Mouse (Mus musculus) thymus, adult 2 months (tissue): ENCODE data around the gene Prkg1.

Experiments used
- CTCF ChIP-seq: fragments of 200-500 bp; IDR thresholded peaks from 2 replicates; pipeline ENCODE4 v1.5.1; 2012; ENCODE audit warnings: mild to moderate bottlenecking, control low read depth, low read length, moderate library complexity, borderline replicate concordance; ENCODE audit not compliant: control insufficient read depth, poor library complexity, insufficient read depth; ENCODE audit errors: extremely low read depth
- POLR2A ChIP-seq: fragments of 200-500 bp; IDR thresholded peaks from 2 replicates; pipeline ENCODE4 v1.6.1; 2012; ENCODE audit warnings: mild to moderate bottlenecking, low read length, control low read depth, moderate library complexity; ENCODE audit not compliant: control insufficient read depth, poor library complexity, insufficient read depth; ENCODE audit errors: extremely low read depth

- TF ChIP-seq CTCF (no peak), POLR2A (no peak)
Measured at GRCm38 (mm10) chr19:31413571-31413970, 351.3 kb downstream of the Prkg1 start.
